In genomic region chr8:126590024-126590529, GRCm38 (mm10) we compare ENCODE assay signal across 8 mouse cellular contexts. TPM values are rescaled to one million over a fixed set of nuclear protein-coding genes. Genes with fewer than 3 reads are reported as not detected.
DNase-seq lines count a peak whose midpoint lies in the region; ATAC-seq and TF ChIP-seq lines count a peak whose summit lies in the region.

No protein-coding gene starts in this region.

- H3K36me3 ChIP-seq in lung, embryonic 14.5 days (ENCODE audit: insufficient read depth) = peaks cover 71% of the 10 kb centered on the region

- H3K4me1 ChIP-seq in lung, embryonic 14.5 days (ENCODE audit: insufficient read depth) = peaks cover 33% of the 10 kb centered on the region

- DNase-seq in left cerebral cortex, postnatal 25 days (ENCODE audit: low spot score in 2 of 2) = peak; percentile 55 to 60
- no peak for DNase-seq in left cerebral cortex, adult 9 months (ENCODE audit: low spot score in 2 of 2)
- peak; percentile 65 for DNase-seq in c-Kit-positive CD71-positive TER-119-positive erythroid progenitor cells, embryonic 14.5 days (ENCODE audit: low spot score)
- DNase-seq in kidney, adult 11 months = peak; percentile 77
- peak; percentile 66 for DNase-seq in lung, embryonic 14.5 days
- DNase-seq in skeletal muscle tissue, adult 2 months (ENCODE audit: low read depth, low spot score) = peak; percentile 83
- DNase-seq in frontal cortex, postnatal 36 days (ENCODE audit: low spot score in 2 of 2) = no peak

- under 1% methylated on average over 14 of the region's 14 CpGs for WGBS in lung, embryonic 14.5 days

- H3K9me3 ChIP-seq in lung, embryonic 14.5 days (ENCODE audit: low read depth, low read length) = no peaks in the 10 kb centered on the region

- peak overlapping the region; percentile 62 for H3K27ac ChIP-seq in lung, embryonic 14.5 days (ENCODE audit: low read depth)

- intact Hi-C loops in left cerebral cortex, postnatal 25 days (cut with DNase I) = no loop called here

- peak overlapping the region; percentile 100 for H3K9ac ChIP-seq in lung, embryonic 14.5 days

- peak overlapping the region; percentile 100 for H3K4me3 ChIP-seq in lung, embryonic 14.5 days (ENCODE audit: low read depth, low read length)

- TF ChIP-seq CTCF in lung, embryonic 14.5 days (IDR thresholded peaks at IDR 0.05; ENCODE audit: low read depth) = peak; percentile 5; the same call in 1 of the 2 replicates

- 0 out of 2 replicates have a peak, but pooled peaks have one; percentile 3 for ATAC-seq in granulocyte monocyte progenitor cell, adult 5-6 weeks (replicated peaks; ENCODE audit: poor library complexity, severe bottlenecking)
- ATAC-seq in lung, embryonic 14.5 days (ENCODE audit: insufficient read depth) = no peak

- no peaks in the 10 kb centered on the region for H3K27me3 ChIP-seq in lung, embryonic 14.5 days (ENCODE audit: insufficient read depth, low read length)

- H3K4me2 ChIP-seq in lung, embryonic 14.5 days = peak overlapping the region; percentile 99

RNA-seq across cellular contexts. Expression of gene Irf2bp2, which starts 3.7 kb away (rescaled TPM):
- total RNA-seq in left cerebral cortex, postnatal 25 days (2021) = 10 to 100 TPM; 55.5 to 62.7 TPM
- 112 and 113 TPM in 2 replicates for total RNA-seq in granulocyte monocyte progenitor cell, adult 5-6 weeks (2014; fragmentation: Nextera tagmentation)
- total RNA-seq in granulocyte monocyte progenitor cell, adult 5-6 weeks (2017) = 97.9 and 112 TPM in 2 replicates
- polyA plus RNA-seq in lung, embryonic 14.5 days (2014; fragmentation: Nextera tagmentation; extraction: Ambion mirVana) = 8.9 and 9.3 TPM in 2 replicates

Comparison
In these comparisons a context has a peak if more than half of its experiments do, and no peak if none do; other contexts are left out.
1. DNase-seq: peak in left cerebral cortex, postnatal 25 days (2 of 2), c-Kit-positive CD71-positive TER-119-positive erythroid progenitor cells, embryonic 14.5 days (single experiment), kidney, adult 11 months (single experiment), lung, embryonic 14.5 days (single experiment) and skeletal muscle tissue, adult 2 months (single experiment); none in left cerebral cortex, adult 9 months (0 of 2) and frontal cortex, postnatal 36 days (0 of 2).